Comparison of ENCODE assay signal across 9 mouse cellular contexts in the genomic region with DNA sequence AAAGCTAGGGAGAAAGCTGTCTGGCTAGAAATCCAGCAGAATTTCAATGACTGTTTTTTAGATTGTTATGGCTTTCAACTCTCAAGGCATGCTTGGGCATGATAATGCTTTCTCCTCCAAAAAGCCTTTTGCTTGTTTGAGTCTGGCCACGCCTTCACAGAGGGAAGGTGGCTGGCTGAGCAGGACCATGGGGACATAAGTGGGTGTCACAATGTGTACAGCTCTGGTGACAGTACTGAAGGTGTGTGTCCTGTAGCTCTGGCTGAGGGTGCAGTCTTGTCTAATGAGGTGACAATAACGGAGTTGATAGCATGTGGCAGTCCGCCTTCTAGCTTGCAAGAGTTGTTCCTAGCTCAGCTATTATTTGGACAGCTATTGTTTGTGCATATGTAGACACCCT. TPM values are rescaled to one million over a fixed set of nuclear protein-coding genes. Genes with fewer than 3 reads are reported as not detected.
A peak's percentile ranks its signal among the peaks of the same experiment; 100 is the strongest.
DNase-seq lines count a peak whose midpoint lies in the region; ATAC-seq and TF ChIP-seq lines count a peak whose summit lies in the region.
"Had no signal": no experiment of that assay in that cellular context is flagged by ENCODE, and none has a peak within 500 bp of the region (broad histone marks: within the 10 kb centered on the region; RNA-seq: fewer than 3 reads in every experiment).

No protein-coding gene starts in this region.

- ATAC-seq in G1E (ENCODE audit: extremely low read depth, insufficient number of reproducible peaks, low FRiP score, poor library complexity, severe bottlenecking), result no peak; the same call in 1 of the 2 replicates

- peak; percentile 11 for DNase-seq in gastrocnemius, adult 18-20 months (ENCODE audit: low spot score)
- DNase-seq in gastrocnemius, postnatal 14 days, result no peak
- peak; percentile 9 for DNase-seq in G1E (ENCODE audit: low spot score)
- peak; percentile 18 to 19 for DNase-seq in heart, postnatal 14 days
- peak; percentile 47 for DNase-seq in lung, postnatal 10 days
- no peak for DNase-seq in Muller cell, postnatal 12 days (ENCODE audit: inconsistent ontology term)
- DNase-seq in frontal cortex, adult 2 months (ENCODE audit: extremely low spot score in 1 of 2, low spot score in 1 of 2), result no peak
- no peak for DNase-seq in kidney, adult 11 months
- DNase-seq: thymus, postnatal 14 days had no signal

- no peaks in the 10 kb centered on the region for H3K27me3 ChIP-seq in G1E (ENCODE audit: insufficient read depth, low read length)

- peaks cover 8% of the 10 kb centered on the region for H3K36me3 ChIP-seq in G1E (replicated peaks)

- peaks cover 40% of the 10 kb centered on the region for H3K4me1 ChIP-seq in G1E (ENCODE audit: insufficient read depth, low read depth, low read length)

- no peak for TF ChIP-seq CTCF in G1E (IDR thresholded peaks at IDR 0.05; ENCODE audit: low read depth, low read length)

- intact Hi-C loops in gastrocnemius, postnatal 14 days (cut with DNase I; ENCODE audit: low total_unique reads), result no loop called here
- intact Hi-C loops in heart, postnatal 14 days (cut with DNase I), result no loop called here

- no peak overlapping the region; the same call in 1 of the 2 replicates for H3K4me3 ChIP-seq in G1E (ENCODE audit: low read depth, low read length)

- no peaks in the 10 kb centered on the region for H3K9me3 ChIP-seq in G1E (replicated peaks)

RNA-seq across cellular contexts. Expression of gene Spock2, which starts 25.8 kb away (rescaled TPM):
- 1 to 10 TPM; 5.4 to 5.6 TPM for total RNA-seq in gastrocnemius, adult 18-20 months (2021)
- 10 to 100 TPM in 1 of 2 experiments, 1 to 10 TPM in 1; 6.2 to 10.5 TPM for total RNA-seq in gastrocnemius, postnatal 14 days (2021)
- total RNA-seq in G1E (2014; fragmentation: Nextera tagmentation), result not detected in 2 replicates
- 0.12 TPM in 1 of 2 replicates, not detected in the other for total RNA-seq in G1E (2017)
- 0.02 TPM in 1 of 2 replicates, not detected in the other for polyA plus RNA-seq in G1E (2012)
- 10 to 100 TPM; 11.5 to 18.0 TPM for total RNA-seq in heart, postnatal 14 days (2021)
- 362 and 366 TPM in 2 replicates for polyA plus RNA-seq in frontal cortex, adult 2 months (2012; rRNA removed)

Comparison
In these comparisons a context has a peak if more than half of its experiments do, and no peak if none do; other contexts are left out.
1. DNase-seq: peak in gastrocnemius, adult 18-20 months (single experiment), G1E (single experiment), heart, postnatal 14 days (2 of 2) and lung, postnatal 10 days (single experiment); none in gastrocnemius, postnatal 14 days (single experiment), Muller cell, postnatal 12 days (single experiment), frontal cortex, adult 2 months (0 of 2) and kidney, adult 11 months (single experiment).
2. RNA of gene Spock2, which starts 25.8 kb away (total RNA-seq): 11.5 to 18.0 TPM in heart, postnatal 14 days, 6.2 to 10.5 TPM in gastrocnemius, postnatal 14 days and 5.4 to 5.6 TPM in gastrocnemius, adult 18-20 months; 0.12 TPM in G1E; every median in the first group is over 4 times any median in the second.